Mouse (Mus musculus) layer of hippocampus, adult 6 months (tissue): Measurements from ENCODE around the gene Heatr5a. TPM values are rescaled to one million over a fixed set of nuclear protein-coding genes. Genes with fewer than 3 reads are reported as not detected.

Experiments used
- long read RNA-seq, 2 experiments: library from polyadenylated mRNA; unstranded; transcript quantifications; one replicate each; pipeline ENCODE4 v2.0.0; 2019 to 2020
- polyA plus RNA-seq: library from polyadenylated mRNA; unstranded; fragments of <200 nt; fragmentation: Nextera tagmentation; gene quantifications from 2 replicates; pipeline ENCODE4 v1.2.3, GENCODE M21; 2021

Heatr5a gene
- 0.90 and 1.3 TPM in 2 replicates for polyA plus RNA-seq
- long read RNA-seq, experiment 1, partial matches to known transcripts, result 3 of 4 reads
- long read RNA-seq, experiment 1, other reads (novel, unspliced or antisense), result 1 of 4 reads
- long read RNA-seq, experiment 2, partial matches to known transcripts, result 9 of 18 reads
- long read RNA-seq, experiment 2, other reads (novel, unspliced or antisense), result 9 of 18 reads

GRCm38 (mm10) chr12:51971070-51971664 is at the start of gene Heatr5a:
Gene Heatr5a, minus strand, starts transcription at chr12:51971321.

GRCm38 (mm10) chr12:52005877-52006632 is 34.9 kb upstream of the Heatr5a start, which contains the start of gene Dtd2:
Gene Dtd2, minus strand, starts transcription at chr12:52006501.

GRCm38 (mm10) chr12:51829290-51830076 is 141.6 kb downstream of the Heatr5a start, which contains the start of gene Hectd1:
Gene Hectd1, minus strand, starts transcription at chr12:51829536.

Other genes starting within 250 kb of the Heatr5a start
- 16.4 and 19.3 TPM in 2 replicates for gene Hectd1, start 141.8 kb downstream of the Heatr5a start, polyA plus RNA-seq
- gene Dtd2, start 35.2 kb upstream of the Heatr5a start, polyA plus RNA-seq, result 15.2 and 15.6 TPM in 2 replicates
- gene Gpr33, start 56.7 kb upstream of the Heatr5a start, polyA plus RNA-seq, result not detected in 2 replicates
- gene Nubpl, start 126.4 kb upstream of the Heatr5a start, polyA plus RNA-seq, result 4.2 and 4.8 TPM in 2 replicates